In the genomic region with DNA sequence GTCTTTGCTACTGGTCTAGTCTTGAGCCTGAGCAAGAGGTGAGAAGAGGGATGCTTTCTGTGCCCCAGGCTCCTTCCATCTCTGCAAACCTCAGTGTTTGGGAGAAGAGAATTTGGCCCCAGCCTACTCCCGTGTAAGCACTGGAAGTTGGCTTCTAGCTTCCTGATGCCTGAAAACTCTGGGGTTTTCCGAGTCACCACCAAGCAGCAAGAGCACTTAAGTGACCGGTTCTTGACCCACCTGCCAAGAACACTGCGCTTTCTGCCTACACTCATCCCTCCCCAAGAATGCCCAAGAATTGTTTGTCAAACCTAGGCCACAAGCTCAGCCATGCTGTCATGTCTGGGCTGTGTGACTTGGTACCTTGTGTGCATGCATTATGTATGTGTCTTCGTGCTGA, we compare ENCODE assay signal across 15 mouse cellular contexts. TPM values are rescaled to one million over a fixed set of nuclear protein-coding genes. Genes with fewer than 3 reads are reported as not detected.
DNase-seq lines count a peak whose midpoint lies in the region; ATAC-seq and TF ChIP-seq lines count a peak whose summit lies in the region.
"Had no signal": no experiment of that assay in that cellular context is flagged by ENCODE, and none has a peak within 500 bp of the region (broad histone marks: within the 10 kb centered on the region; RNA-seq: fewer than 3 reads in every experiment).

No protein-coding gene starts in this region.

- no peak for ATAC-seq in hindbrain, embryonic 16.5 days
- peak; percentile 1; the same call in 1 of the 2 replicates for ATAC-seq in midbrain, embryonic 11.5 days (ENCODE audit: low FRiP score)
- no peak for ATAC-seq in midbrain, postnatal 0 days (ENCODE audit: low FRiP score)
- ATAC-seq in limb, embryonic 12.5 days (ENCODE audit: insufficient number of reproducible peaks, insufficient read depth, low FRiP score, low TSS enrichment, low read depth) = no peak
- ATAC-seq: inflammation-experienced regulatory T-cells, adult 6 months had no signal

- peak overlapping the region; percentile 73 for H3K4me3 ChIP-seq in hindbrain, embryonic 10.5 days
- H3K4me3 ChIP-seq in hindbrain, embryonic 16.5 days (ENCODE audit: low read length) = no peak overlapping the region
- H3K4me3 ChIP-seq in midbrain, embryonic 11.5 days (ENCODE audit: low read depth, low read length) = peak overlapping the region; percentile 69
- no peak overlapping the region for H3K4me3 ChIP-seq in midbrain, postnatal 0 days (ENCODE audit: low read depth, low read length)
- peak overlapping the region; percentile 80 for H3K4me3 ChIP-seq in limb, embryonic 12.5 days (replicated peaks)
- H3K4me3 ChIP-seq: layer of hippocampus, adult 2 months; megakaryocyte, embryonic 14.5 days had no signal

- H3K4me1 ChIP-seq in hindbrain, embryonic 10.5 days (replicated peaks) = peaks cover 79% of the 10 kb centered on the region
- H3K4me1 ChIP-seq in hindbrain, embryonic 16.5 days (ENCODE audit: control insufficient read depth, insufficient read depth, low read depth, low read length) = peaks cover 13% of the 10 kb centered on the region
- peaks cover 52% of the 10 kb centered on the region for H3K4me1 ChIP-seq in midbrain, embryonic 11.5 days (ENCODE audit: control insufficient read depth, insufficient read depth, low read length)
- peaks cover 6% of the 10 kb centered on the region; the same call in 1 of the 2 replicates for H3K4me1 ChIP-seq in midbrain, postnatal 0 days (ENCODE audit: insufficient read depth, low read length)
- peaks cover 64% of the 10 kb centered on the region for H3K4me1 ChIP-seq in limb, embryonic 12.5 days (replicated peaks)

- no peak for TF ChIP-seq CTCF in midbrain, postnatal 0 days (IDR thresholded peaks at IDR 0.05)

- peaks cover 37% of the 10 kb centered on the region for H3K36me3 ChIP-seq in hindbrain, embryonic 10.5 days
- H3K36me3 ChIP-seq in hindbrain, embryonic 16.5 days (ENCODE audit: control insufficient read depth, insufficient read depth, low read length) = peaks cover 10% of the 10 kb centered on the region
- peaks cover 5% of the 10 kb centered on the region; the same call in 1 of the 2 replicates for H3K36me3 ChIP-seq in midbrain, embryonic 11.5 days (ENCODE audit: control insufficient read depth, insufficient read depth, low read length)
- peaks cover 15% of the 10 kb centered on the region for H3K36me3 ChIP-seq in midbrain, postnatal 0 days (ENCODE audit: insufficient read depth, low read length)
- peaks cover 36% of the 10 kb centered on the region for H3K36me3 ChIP-seq in limb, embryonic 12.5 days

- 29% methylated on average over 5 of the region's 5 CpGs for WGBS in hindbrain, embryonic 10.5 days
- 35% methylated on average over 5 of the region's 5 CpGs for WGBS in hindbrain, embryonic 16.5 days
- 19% methylated on average over 5 of the region's 5 CpGs for WGBS in midbrain, embryonic 11.5 days
- WGBS in midbrain, postnatal 0 days = 28% methylated on average over 5 of the region's 5 CpGs
- whole genome bisulfite sequencing in limb, embryonic 12.5 days = 21% methylated on average over 5 of the region's 5 CpGs

- peak overlapping the region; percentile 92 for H3K27ac ChIP-seq in hindbrain, embryonic 10.5 days
- H3K27ac ChIP-seq in hindbrain, embryonic 16.5 days (ENCODE audit: low read depth, low read length) = no peak overlapping the region
- H3K27ac ChIP-seq in midbrain, embryonic 11.5 days (ENCODE audit: low read depth, low read length) = peak overlapping the region; percentile 73
- H3K27ac ChIP-seq in midbrain, postnatal 0 days (ENCODE audit: low read depth, low read length) = no peak overlapping the region
- H3K27ac ChIP-seq in limb, embryonic 12.5 days = peak overlapping the region; percentile 95
- H3K27ac ChIP-seq: layer of hippocampus, adult 2 months had no signal

- H3K27me3 ChIP-seq in hindbrain, embryonic 10.5 days (ENCODE audit: insufficient read depth, poor library complexity, severe bottlenecking) = peaks cover 34% of the 10 kb centered on the region
- H3K27me3 ChIP-seq in hindbrain, embryonic 16.5 days (replicated peaks; ENCODE audit: control insufficient read depth, insufficient read depth, low read length) = no peaks in the 10 kb centered on the region
- H3K27me3 ChIP-seq in midbrain, embryonic 11.5 days (ENCODE audit: control insufficient read depth, insufficient read depth, low read length) = peaks cover 6% of the 10 kb centered on the region; the same call in 1 of the 2 replicates
- peaks cover 16% of the 10 kb centered on the region for H3K27me3 ChIP-seq in midbrain, postnatal 0 days (ENCODE audit: insufficient read depth, low read length)
- peaks cover 3% of the 10 kb centered on the region; the same call in 1 of the 2 replicates for H3K27me3 ChIP-seq in limb, embryonic 12.5 days

- no peak for DNase-seq in hindbrain, embryonic 10.5 days (ENCODE audit: low spot score)
- DNase-seq in midbrain, embryonic 11.5 days (ENCODE audit: low spot score, missing footprints) = peak; percentile 91
- no peak for DNase-seq in midbrain, postnatal 0 days (ENCODE audit: low spot score)
- DNase-seq in MN1 (ENCODE audit: low spot score) = no peak
- no peak for DNase-seq in retina, postnatal 1 day
- DNase-seq: cerebellum, adult 18-20 months; gastrocnemius, postnatal 14 days; lung, adult 18-20 months; right cerebral cortex, postnatal 25 days had no signal

- no peak overlapping the region for H3K9ac ChIP-seq in hindbrain, embryonic 16.5 days (ENCODE audit: low read depth, low read length)
- H3K9ac ChIP-seq in midbrain, embryonic 11.5 days (ENCODE audit: low read length) = peak overlapping the region; percentile 60
- H3K9ac ChIP-seq in midbrain, postnatal 0 days (replicated peaks; ENCODE audit: low read length, poor library complexity, severe bottlenecking) = no peak overlapping the region
- peak overlapping the region; percentile 34; the same call in 1 of the 2 replicates for H3K9ac ChIP-seq in limb, embryonic 12.5 days (replicated peaks)

- H3K4me2 ChIP-seq in hindbrain, embryonic 16.5 days (ENCODE audit: low read length) = no peak overlapping the region; the same call in 1 of the 2 replicates
- peak overlapping the region; percentile 98 for H3K4me2 ChIP-seq in midbrain, embryonic 11.5 days
- H3K4me2 ChIP-seq in midbrain, postnatal 0 days (ENCODE audit: low read depth, low read length, poor library complexity, severe bottlenecking) = no peak overlapping the region
- peak overlapping the region; percentile 93 for H3K4me2 ChIP-seq in limb, embryonic 12.5 days

- H3K9me3 ChIP-seq in hindbrain, embryonic 10.5 days = no peaks in the 10 kb centered on the region
- H3K9me3 ChIP-seq in hindbrain, embryonic 16.5 days (ENCODE audit: control insufficient read depth, low read length) = no peaks in the 10 kb centered on the region
- H3K9me3 ChIP-seq in midbrain, embryonic 11.5 days (ENCODE audit: control insufficient read depth, low read length) = no peaks in the 10 kb centered on the region
- H3K9me3 ChIP-seq in midbrain, postnatal 0 days (ENCODE audit: low read length) = no peaks in the 10 kb centered on the region
- no peaks in the 10 kb centered on the region for H3K9me3 ChIP-seq in limb, embryonic 12.5 days
- H3K9me3 ChIP-seq: megakaryocyte, embryonic 14.5 days had no signal

RNA-seq across cellular contexts. Expression of a gene that starts 2.0 kb away (rescaled TPM):
- polyA plus RNA-seq in hindbrain, embryonic 10.5 days (2016; fragmentation: Nextera tagmentation; extraction: Ambion mirVana) = 24.1 and 36.7 TPM in 2 replicates
- polyA plus RNA-seq in hindbrain, embryonic 16.5 days (2015; fragmentation: Nextera tagmentation; extraction: Ambion mirVana) = 6.9 and 8.8 TPM in 2 replicates
- polyA plus RNA-seq in midbrain, embryonic 11.5 days (2014; fragmentation: Nextera tagmentation; extraction: Ambion mirVana) = 19.8 and 24.3 TPM in 2 replicates
- total RNA-seq in midbrain, postnatal 0 days (2014; rRNA removed) = 0.57 and 0.88 TPM in 2 replicates
- 1.3 and 1.9 TPM in 2 replicates for polyA plus RNA-seq in midbrain, postnatal 0 days (2015; fragmentation: Nextera tagmentation; extraction: Ambion mirVana)
- polyA plus RNA-seq in limb, embryonic 12.5 days (2016; fragmentation: Nextera tagmentation; extraction: Ambion mirVana) = 28.2 and 30.6 TPM in 2 replicates
- total RNA-seq: layer of hippocampus, adult 2 months; left cerebral cortex, postnatal 14 days had no signal
- polyA plus RNA-seq: inflammation-experienced regulatory T-cells, adult 6 months had no signal

RNA-seq across cellular contexts. Expression of a gene that starts 23.8 kb away (rescaled TPM):
- polyA plus RNA-seq in hindbrain, embryonic 10.5 days (2016; fragmentation: Nextera tagmentation; extraction: Ambion mirVana) = 23.3 and 29.2 TPM in 2 replicates
- polyA plus RNA-seq in hindbrain, embryonic 16.5 days (2015; fragmentation: Nextera tagmentation; extraction: Ambion mirVana) = 39.0 and 40.2 TPM in 2 replicates
- polyA plus RNA-seq in midbrain, embryonic 11.5 days (2014; fragmentation: Nextera tagmentation; extraction: Ambion mirVana) = 14.5 and 19.0 TPM in 2 replicates
- 32.9 and 47.2 TPM in 2 replicates for total RNA-seq in midbrain, postnatal 0 days (2014; rRNA removed)
- 27.3 and 27.9 TPM in 2 replicates for polyA plus RNA-seq in midbrain, postnatal 0 days (2015; fragmentation: Nextera tagmentation; extraction: Ambion mirVana)
- 34.8 and 36.9 TPM in 2 replicates for polyA plus RNA-seq in limb, embryonic 12.5 days (2016; fragmentation: Nextera tagmentation; extraction: Ambion mirVana)

RNA-seq across cellular contexts. Expression of a gene that starts 45.3 kb away (rescaled TPM):
- 90.8 and 119 TPM in 2 replicates for polyA plus RNA-seq in hindbrain, embryonic 10.5 days (2016; fragmentation: Nextera tagmentation; extraction: Ambion mirVana)
- polyA plus RNA-seq in hindbrain, embryonic 16.5 days (2015; fragmentation: Nextera tagmentation; extraction: Ambion mirVana) = 250 and 273 TPM in 2 replicates
- 121 and 129 TPM in 2 replicates for polyA plus RNA-seq in midbrain, embryonic 11.5 days (2014; fragmentation: Nextera tagmentation; extraction: Ambion mirVana)
- 214 and 238 TPM in 2 replicates for total RNA-seq in midbrain, postnatal 0 days (2014; rRNA removed)
- polyA plus RNA-seq in midbrain, postnatal 0 days (2015; fragmentation: Nextera tagmentation; extraction: Ambion mirVana) = 272 and 300 TPM in 2 replicates
- polyA plus RNA-seq in limb, embryonic 12.5 days (2016; fragmentation: Nextera tagmentation; extraction: Ambion mirVana) = 60.5 and 61.5 TPM in 2 replicates

RNA-seq across cellular contexts. Expression of a gene that starts 49.2 kb away (rescaled TPM):
- polyA plus RNA-seq in hindbrain, embryonic 10.5 days (2016; fragmentation: Nextera tagmentation; extraction: Ambion mirVana) = 131 and 243 TPM in 2 replicates
- 246 and 256 TPM in 2 replicates for polyA plus RNA-seq in hindbrain, embryonic 16.5 days (2015; fragmentation: Nextera tagmentation; extraction: Ambion mirVana)
- polyA plus RNA-seq in midbrain, embryonic 11.5 days (2014; fragmentation: Nextera tagmentation; extraction: Ambion mirVana) = 106 and 107 TPM in 2 replicates
- total RNA-seq in midbrain, postnatal 0 days (2014; rRNA removed) = 75.0 and 82.8 TPM in 2 replicates
- 159 and 164 TPM in 2 replicates for polyA plus RNA-seq in midbrain, postnatal 0 days (2015; fragmentation: Nextera tagmentation; extraction: Ambion mirVana)
- polyA plus RNA-seq in limb, embryonic 12.5 days (2016; fragmentation: Nextera tagmentation; extraction: Ambion mirVana) = 25.3 and 28.9 TPM in 2 replicates

Comparison
In these comparisons a context has a peak if more than half of its experiments do, and no peak if none do; other contexts are left out.
1. H3K27ac ChIP-seq: peak in hindbrain, embryonic 10.5 days (single experiment), midbrain, embryonic 11.5 days (single experiment) and limb, embryonic 12.5 days (single experiment); none in hindbrain, embryonic 16.5 days (single experiment) and midbrain, postnatal 0 days (single experiment).
2. H3K4me3 ChIP-seq: peak in hindbrain, embryonic 10.5 days (single experiment), midbrain, embryonic 11.5 days (single experiment) and limb, embryonic 12.5 days (single experiment); none in hindbrain, embryonic 16.5 days (single experiment) and midbrain, postnatal 0 days (single experiment).
3. H3K4me2 ChIP-seq: peak in midbrain, embryonic 11.5 days (single experiment) and limb, embryonic 12.5 days (single experiment); none in hindbrain, embryonic 16.5 days (single experiment) and midbrain, postnatal 0 days (single experiment).
4. H3K9ac ChIP-seq: peak in midbrain, embryonic 11.5 days (single experiment) and limb, embryonic 12.5 days (single experiment); none in hindbrain, embryonic 16.5 days (single experiment) and midbrain, postnatal 0 days (single experiment).